Mouse (Mus musculus) liver, embryonic 12.5 days (tissue): Measurements from ENCODE around the gene Ano10. TPM values are rescaled to one million over a fixed set of nuclear protein-coding genes. Genes with fewer than 3 reads are reported as not detected.

Source experiments
- ATAC-seq: fragments of 200-750 bp; cut with Nextera tagmentation; 2 replicates; pipeline ENCODE4 v1.8.0; 2017; ENCODE audit warnings: moderate number of reproducible peaks, mild to moderate bottlenecking, moderate library complexity
- H3K27ac ChIP-seq: fragments of 300-500 bp; sonication (generic); 2 replicates; pipeline ENCODE4 v1.5.1; 2016; ENCODE audit warnings: mild to moderate bottlenecking
- H3K27me3 ChIP-seq: fragments of 300-500 bp; sonication (generic); replicated peaks from 2 replicates; pipeline ENCODE4 v1.6.1; 2016; ENCODE audit warnings: mild to moderate bottlenecking, moderate library complexity
- H3K36me3 ChIP-seq: fragments of 300-500 bp; sonication (generic); 2 replicates; pipeline ENCODE4 v1.6.1; 2016; ENCODE audit warnings: mild to moderate bottlenecking, moderate library complexity
- H3K4me1 ChIP-seq: fragments of 300-500 bp; sonication (generic); 2 replicates; pipeline ENCODE4 v1.6.1; 2016
- H3K4me2 ChIP-seq: fragments of 300-500 bp; sonication (generic); 2 replicates; pipeline ENCODE4 v1.6.1; 2016; ENCODE audit warnings: mild to moderate bottlenecking, moderate library complexity
- H3K4me3 ChIP-seq: fragments of 300-500 bp; sonication (generic); 2 replicates; pipeline ENCODE4 v1.5.1; 2016; ENCODE audit warnings: mild to moderate bottlenecking, moderate library complexity
- H3K9ac ChIP-seq: fragments of 300-500 bp; sonication (generic); 2 replicates; pipeline ENCODE4 v1.6.1; 2016; ENCODE audit warnings: mild to moderate bottlenecking, moderate library complexity
- H3K9me3 ChIP-seq: fragments of 300-500 bp; sonication (generic); replicated peaks from 2 replicates; pipeline ENCODE4 v1.6.1; 2016; ENCODE audit warnings: mild to moderate bottlenecking, moderate library complexity
- WGBS: fragments of 180-500 bp; shearing (Covaris S2); methylation state at CpG from one replicate; pipeline ENCODE4 v1.1.7; 2016; ENCODE audit not compliant: insufficient replicate concordance; 5-methylcytosine and 5-hydroxymethylcytosine counted together
- polyA plus RNA-seq: library from polyadenylated mRNA; unstranded; fragments of >200 nt; fragmentation: Nextera tagmentation; extraction: Ambion mirVana; gene quantifications from 2 replicates; pipeline ENCODE4 v1.2.1, GENCODE M21; 2016

The Ano10 gene
- polyA plus RNA-seq, 1 experiment from 2014 or later = 10.9 TPM

DNA sequence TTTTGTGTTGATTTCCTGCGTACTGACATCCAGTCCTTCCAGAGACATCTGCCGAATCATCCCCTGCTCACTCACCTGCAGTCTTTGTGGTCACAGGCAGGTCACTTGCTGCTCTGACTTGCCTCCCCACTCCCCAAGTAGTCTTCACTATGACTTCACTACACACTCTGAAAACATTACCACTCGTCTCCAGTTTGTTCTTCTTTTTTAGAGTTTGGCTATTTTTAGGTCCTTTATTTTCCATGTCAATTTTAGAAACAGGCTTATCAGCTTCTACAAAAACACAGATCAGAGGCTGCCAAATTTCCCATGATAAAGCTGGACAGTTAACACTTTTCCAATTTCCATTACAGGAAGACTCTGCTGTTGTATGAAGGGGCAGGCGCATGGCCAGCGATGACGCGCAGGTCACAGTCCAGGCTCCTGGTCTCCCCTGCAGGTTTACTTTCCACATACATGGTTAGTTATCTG lies 106.7 kb downstream of the Ano10 start:
- Histone ChIP-seq H3K4me2 (no peak overlapping the region), H3K36me3 (no peaks in the 10 kb centered on the region), H3K27ac (no peak overlapping the region), H3K9me3 (no peaks in the 10 kb centered on the region), H3K4me1 (0 out of 2 replicates have a peak, but pooled peaks cover 12% of the 10 kb centered on the region), H3K4me3 (no peak overlapping the region), H3K9ac (no peak overlapping the region), H3K27me3 (0 out of 2 replicates have a peak, but pooled peaks cover 2% of the 10 kb centered on the region)
- no peak for ATAC-seq
- WGBS = 64% methylated on average over 7 of the region's 7 CpGs

DNA sequence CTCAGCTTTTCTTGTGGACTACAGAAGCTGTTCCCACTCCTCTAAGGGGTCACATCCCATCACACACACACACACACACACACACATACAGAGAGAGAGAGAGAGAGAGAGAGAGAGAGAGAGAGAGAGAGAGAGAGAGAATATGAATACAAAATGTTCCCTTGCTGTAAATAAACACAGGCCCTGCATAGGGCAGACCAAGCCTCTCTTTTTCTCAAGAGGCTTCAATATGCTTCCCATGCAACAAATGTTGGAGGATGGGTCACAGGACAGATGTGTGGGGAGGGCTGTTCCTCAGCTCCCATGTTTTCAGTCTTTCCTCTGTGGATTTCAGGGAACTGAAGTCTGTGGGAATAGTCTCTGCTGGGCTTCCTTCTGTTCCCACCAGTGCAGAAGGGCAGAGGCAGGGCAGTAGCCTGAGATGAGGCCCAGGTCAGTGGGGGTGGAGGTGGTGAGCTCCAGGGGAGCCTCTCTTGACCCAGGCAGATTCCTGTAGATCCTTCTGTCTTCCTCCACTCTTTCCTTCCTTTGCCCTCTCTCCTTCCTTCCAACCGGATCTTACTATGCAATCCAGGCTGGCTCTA lies 107.5 kb downstream of the Ano10 start:
- no peak for ATAC-seq
- H3K4me1 ChIP-seq = 0 out of 2 replicates have a peak, but pooled peaks cover 12% of the 10 kb centered on the region
- H3K4me3 ChIP-seq = no peak overlapping the region
- H3K36me3 ChIP-seq = no peaks in the 10 kb centered on the region
- 0 out of 2 replicates have a peak, but pooled peaks cover 2% of the 10 kb centered on the region for H3K27me3 ChIP-seq
- H3K9ac ChIP-seq = no peak overlapping the region
- H3K27ac ChIP-seq = no peak overlapping the region
- no peaks in the 10 kb centered on the region for H3K9me3 ChIP-seq
- no peak overlapping the region for H3K4me2 ChIP-seq
- WGBS = 43% methylated on average over 1 of the region's 1 CpGs

DNA sequence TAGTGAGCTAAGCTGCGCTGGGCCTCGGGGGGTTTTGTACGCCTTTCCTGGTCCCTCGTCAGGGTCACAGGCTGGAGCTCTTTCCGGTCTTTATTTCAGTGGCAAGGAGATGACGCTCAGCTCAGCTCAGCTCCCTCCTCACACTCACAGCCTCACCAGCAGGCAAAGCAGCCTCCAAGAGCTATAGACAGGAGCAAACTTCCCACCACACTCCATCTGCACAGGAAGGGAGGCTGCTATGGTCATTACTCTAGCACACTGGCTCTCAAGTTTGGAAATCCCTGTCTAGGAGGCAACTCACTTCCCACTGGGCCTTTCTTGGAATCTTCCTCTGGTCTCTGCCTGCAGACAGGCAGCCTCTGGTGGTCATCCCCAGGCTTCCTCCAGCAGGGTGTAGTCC lies 108.3 kb downstream of the Ano10 start:
- Histone ChIP-seq H3K4me2 (no peak overlapping the region), H3K4me1 (0 out of 2 replicates have a peak, but pooled peaks cover 12% of the 10 kb centered on the region), H3K27me3 (0 out of 2 replicates have a peak, but pooled peaks cover 2% of the 10 kb centered on the region), H3K4me3 (no peak overlapping the region), H3K36me3 (no peaks in the 10 kb centered on the region), H3K27ac (no peak overlapping the region), H3K9ac (no peak overlapping the region), H3K9me3 (no peaks in the 10 kb centered on the region)
- ATAC-seq = no peak
- WGBS = 78% methylated on average over 6 of the region's 6 CpGs

DNA sequence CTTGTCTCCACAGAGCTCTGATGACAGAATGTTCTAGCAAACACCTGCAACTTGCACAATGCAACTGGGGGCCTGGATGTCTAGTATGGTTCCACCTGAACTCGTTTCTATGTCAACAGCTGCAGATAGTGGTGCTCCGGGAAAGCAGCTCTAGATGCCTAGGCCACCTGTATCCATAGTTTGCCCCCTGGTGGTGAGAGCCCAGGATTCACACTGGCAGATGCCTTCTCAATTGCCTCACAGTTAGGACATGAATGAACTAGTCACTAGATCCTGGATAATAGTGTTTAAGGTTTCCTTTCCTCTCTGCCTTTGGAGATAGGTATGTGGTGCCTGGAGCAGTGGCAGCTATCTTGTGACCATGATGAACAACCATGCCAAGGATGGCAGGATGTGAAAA lies 109.2 kb downstream of the Ano10 start:
- Histone ChIP-seq H3K4me2 (no peak overlapping the region), H3K9me3 (no peaks in the 10 kb centered on the region), H3K27me3 (0 out of 2 replicates have a peak, but pooled peaks cover 2% of the 10 kb centered on the region), H3K4me1 (0 out of 2 replicates have a peak, but pooled peaks cover 12% of the 10 kb centered on the region), H3K27ac (no peak overlapping the region), H3K9ac (no peak overlapping the region), H3K4me3 (no peak overlapping the region), H3K36me3 (no peaks in the 10 kb centered on the region)
- no peak for ATAC-seq
- 18% methylated on average over 2 of the region's 2 CpGs for WGBS

DNA sequence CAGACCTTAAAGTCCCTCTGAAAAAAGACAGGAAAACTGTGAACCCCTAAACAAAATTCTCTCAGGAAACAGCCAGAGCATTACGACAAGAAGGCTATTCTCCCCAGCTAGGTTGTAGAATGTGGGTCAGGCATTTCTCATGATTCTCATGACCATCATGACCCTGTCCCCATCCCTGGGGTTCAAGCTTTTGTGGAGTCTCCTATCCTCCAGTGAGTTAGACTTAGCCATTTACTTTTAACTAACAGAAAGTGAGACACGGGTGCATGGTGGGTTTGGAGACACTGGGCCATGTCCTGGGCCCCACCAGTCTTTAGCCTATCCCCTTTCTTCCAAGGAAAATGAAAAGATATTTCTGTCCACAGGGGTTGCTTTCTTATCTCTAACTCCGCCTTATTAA lies 109.9 kb downstream of the Ano10 start:
- Histone ChIP-seq H3K27me3 (0 out of 2 replicates have a peak, but pooled peaks cover 2% of the 10 kb centered on the region), H3K9me3 (no peaks in the 10 kb centered on the region), H3K36me3 (no peaks in the 10 kb centered on the region), H3K27ac (no peak overlapping the region), H3K4me3 (no peak overlapping the region), H3K4me1 (0 out of 2 replicates have a peak, but pooled peaks cover 12% of the 10 kb centered on the region), H3K9ac (no peak overlapping the region), H3K4me2 (no peak overlapping the region)
- ATAC-seq = no peak
- WGBS = 68% methylated on average over 3 of the region's 3 CpGs

DNA sequence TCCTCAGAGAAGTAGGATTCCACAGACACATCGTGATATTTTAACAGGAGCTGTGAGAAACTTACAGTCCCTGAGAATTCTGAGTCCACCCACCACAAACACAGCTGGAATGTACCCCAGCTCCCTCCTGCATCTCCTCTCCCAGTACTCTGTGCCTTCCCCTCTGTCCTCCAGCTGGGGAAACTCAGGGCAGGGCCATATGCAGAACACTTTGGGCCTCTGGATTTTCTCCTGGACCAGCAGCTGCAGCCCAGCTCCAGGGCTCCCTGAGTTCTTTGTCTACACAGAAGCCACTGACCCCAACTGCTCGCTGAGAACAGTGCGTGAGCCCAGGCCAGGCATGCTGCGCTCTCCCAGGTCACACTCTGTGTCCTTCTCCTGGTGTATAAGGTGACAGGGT lies 111.1 kb downstream of the Ano10 start:
- H3K36me3 ChIP-seq = no peaks in the 10 kb centered on the region
- WGBS = 76% methylated on average over 4 of the region's 4 CpGs
- no peak overlapping the region for H3K9ac ChIP-seq
- ATAC-seq = no peak
- no peak overlapping the region for H3K4me2 ChIP-seq
- 0 out of 2 replicates have a peak, but pooled peaks cover 2% of the 10 kb centered on the region for H3K27me3 ChIP-seq
- no peak overlapping the region for H3K4me3 ChIP-seq
- H3K9me3 ChIP-seq = no peaks in the 10 kb centered on the region
- no peak overlapping the region for H3K27ac ChIP-seq
- H3K4me1 ChIP-seq = 0 out of 2 replicates have a peak, but pooled peaks cover 12% of the 10 kb centered on the region

DNA sequence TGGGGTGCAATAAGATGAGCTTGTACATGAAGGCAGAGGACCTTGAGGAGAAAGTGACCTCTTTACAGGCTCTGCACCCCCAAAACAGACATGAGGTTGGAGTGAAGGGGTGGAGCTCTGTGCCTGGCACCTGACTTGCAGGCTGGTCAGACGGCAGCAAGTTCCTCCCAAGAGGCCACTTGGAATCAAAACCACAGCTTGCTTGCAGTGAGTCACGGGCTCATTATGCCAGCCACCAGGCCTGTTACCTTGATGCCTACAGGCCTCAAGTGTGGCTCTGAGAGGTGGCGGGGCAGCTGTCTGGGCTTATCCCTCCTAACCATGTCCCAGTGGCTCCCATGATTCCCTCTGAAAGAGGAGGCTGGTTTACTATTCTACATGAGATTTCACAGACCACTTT lies 114.1 kb downstream of the Ano10 start:
- no peak overlapping the region for H3K9ac ChIP-seq
- no peaks in the 10 kb centered on the region for H3K36me3 ChIP-seq
- 45% methylated on average over 3 of the region's 3 CpGs for WGBS
- H3K4me2 ChIP-seq = no peak overlapping the region
- no peaks in the 10 kb centered on the region for H3K4me1 ChIP-seq
- H3K4me3 ChIP-seq = no peak overlapping the region
- H3K27me3 ChIP-seq = 0 out of 2 replicates have a peak, but pooled peaks cover 2% of the 10 kb centered on the region
- no peak for ATAC-seq
- no peaks in the 10 kb centered on the region for H3K9me3 ChIP-seq
- no peak overlapping the region for H3K27ac ChIP-seq

DNA sequence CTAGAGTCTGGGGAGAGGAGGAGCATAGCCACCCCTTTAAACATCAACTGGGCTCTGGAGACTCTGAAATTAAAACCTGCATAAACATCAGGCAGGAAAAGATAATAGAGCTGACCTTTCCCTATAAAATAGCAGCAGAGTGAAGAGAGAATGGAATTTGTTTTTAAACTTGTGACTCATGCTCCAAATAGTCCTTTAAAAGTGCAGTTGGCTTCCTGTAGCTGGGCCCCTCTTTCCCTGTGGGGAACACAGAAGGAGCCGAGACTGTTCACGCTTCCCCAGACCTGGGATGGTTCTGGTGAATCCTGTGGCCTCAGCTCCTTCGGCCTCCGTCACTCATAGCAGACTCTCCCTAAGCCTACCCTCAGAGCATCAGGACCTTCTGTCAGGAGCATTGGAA lies 115.8 kb downstream of the Ano10 start:
- Histone ChIP-seq H3K4me1 (no peaks in the 10 kb centered on the region), H3K4me2 (no peak overlapping the region), H3K27me3 (0 out of 2 replicates have a peak, but pooled peaks cover 2% of the 10 kb centered on the region), H3K4me3 (no peak overlapping the region), H3K9ac (no peak overlapping the region), H3K27ac (no peak overlapping the region), H3K36me3 (no peaks in the 10 kb centered on the region), H3K9me3 (no peaks in the 10 kb centered on the region)
- ATAC-seq = no peak
- WGBS = 58% methylated on average over 4 of the region's 4 CpGs

DNA sequence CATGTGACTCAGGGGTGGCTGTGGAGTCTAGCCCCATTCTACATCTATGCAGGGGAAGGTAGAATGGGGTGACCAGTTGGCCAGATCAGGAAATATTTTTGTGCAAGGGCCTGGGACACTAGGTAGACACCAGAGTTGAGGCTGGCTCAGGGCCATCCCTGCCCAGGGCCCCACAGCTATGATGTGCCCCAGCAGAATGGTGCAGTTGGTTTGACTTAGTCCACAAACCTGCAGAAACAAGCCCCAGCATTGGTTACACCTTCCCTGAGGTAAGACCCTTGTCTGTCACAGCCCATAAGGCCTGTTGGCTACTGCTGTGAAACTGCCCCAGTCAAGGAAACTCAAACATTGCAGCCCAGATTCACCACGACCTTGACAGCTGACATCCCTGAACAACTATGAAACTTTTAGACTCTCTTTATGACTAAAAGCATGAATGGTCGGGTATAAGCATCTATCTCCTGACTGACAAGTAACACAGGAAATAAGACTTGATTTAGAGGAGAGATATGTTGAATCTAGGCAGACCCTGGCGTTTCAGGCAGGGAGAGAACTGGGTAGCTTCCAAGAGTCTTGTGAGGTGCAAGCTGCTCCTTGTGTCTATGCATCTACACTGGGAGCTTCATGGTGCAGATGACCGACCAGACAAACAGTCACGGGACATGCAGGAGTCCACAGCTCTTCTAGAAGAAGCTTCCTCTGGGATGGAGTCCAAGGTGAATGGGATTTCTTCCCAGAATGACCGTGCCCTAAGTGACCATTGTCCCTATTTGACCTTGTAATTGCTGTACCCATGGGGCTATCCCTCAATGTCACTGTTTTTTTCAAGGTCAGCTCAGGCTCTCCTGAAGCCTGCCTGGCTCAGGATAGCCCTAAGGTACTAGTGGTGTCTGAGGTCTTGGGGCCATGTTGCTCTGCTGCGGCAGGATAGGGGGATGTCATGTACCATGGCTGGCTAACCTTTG lies 116.7 kb downstream of the Ano10 start:
- 59% methylated on average over 7 of the region's 7 CpGs for WGBS
- no peak overlapping the region for H3K27ac ChIP-seq
- no peaks in the 10 kb centered on the region for H3K4me1 ChIP-seq
- no peak overlapping the region for H3K9ac ChIP-seq
- no peak overlapping the region for H3K4me3 ChIP-seq
- no peak overlapping the region for H3K4me2 ChIP-seq
- H3K27me3 ChIP-seq = no peaks in the 10 kb centered on the region
- no peak for ATAC-seq
- H3K36me3 ChIP-seq = no peaks in the 10 kb centered on the region
- no peaks in the 10 kb centered on the region for H3K9me3 ChIP-seq

DNA sequence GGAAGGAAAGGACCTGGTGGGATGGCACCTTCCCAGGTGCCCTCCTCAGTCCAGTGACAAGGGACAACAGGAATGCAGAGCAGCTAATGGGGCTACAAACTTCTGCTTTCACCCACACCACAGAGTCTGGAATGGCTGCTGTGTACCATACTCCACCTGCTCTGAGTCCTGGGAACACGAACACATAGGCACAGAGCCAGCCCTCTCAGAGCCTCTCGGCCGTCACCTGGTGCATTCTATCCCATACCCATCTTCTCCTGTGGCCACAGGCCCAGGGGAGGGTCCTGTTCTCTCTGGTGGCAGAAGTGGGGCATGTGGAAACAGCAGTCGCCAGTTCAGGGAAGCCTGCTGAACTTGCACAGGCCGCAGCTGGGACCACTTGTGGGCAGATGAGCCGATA lies 119.5 kb downstream of the Ano10 start:
- ATAC-seq = no peak
- Histone ChIP-seq H3K36me3 (peaks cover 3% of the 10 kb centered on the region), H3K27ac (no peak overlapping the region), H3K9me3 (no peaks in the 10 kb centered on the region), H3K9ac (no peak overlapping the region), H3K4me3 (no peak overlapping the region), H3K4me1 (no peaks in the 10 kb centered on the region), H3K4me2 (no peak overlapping the region), H3K27me3 (no peaks in the 10 kb centered on the region)
- 73% methylated on average over 6 of the region's 6 CpGs for WGBS

DNA sequence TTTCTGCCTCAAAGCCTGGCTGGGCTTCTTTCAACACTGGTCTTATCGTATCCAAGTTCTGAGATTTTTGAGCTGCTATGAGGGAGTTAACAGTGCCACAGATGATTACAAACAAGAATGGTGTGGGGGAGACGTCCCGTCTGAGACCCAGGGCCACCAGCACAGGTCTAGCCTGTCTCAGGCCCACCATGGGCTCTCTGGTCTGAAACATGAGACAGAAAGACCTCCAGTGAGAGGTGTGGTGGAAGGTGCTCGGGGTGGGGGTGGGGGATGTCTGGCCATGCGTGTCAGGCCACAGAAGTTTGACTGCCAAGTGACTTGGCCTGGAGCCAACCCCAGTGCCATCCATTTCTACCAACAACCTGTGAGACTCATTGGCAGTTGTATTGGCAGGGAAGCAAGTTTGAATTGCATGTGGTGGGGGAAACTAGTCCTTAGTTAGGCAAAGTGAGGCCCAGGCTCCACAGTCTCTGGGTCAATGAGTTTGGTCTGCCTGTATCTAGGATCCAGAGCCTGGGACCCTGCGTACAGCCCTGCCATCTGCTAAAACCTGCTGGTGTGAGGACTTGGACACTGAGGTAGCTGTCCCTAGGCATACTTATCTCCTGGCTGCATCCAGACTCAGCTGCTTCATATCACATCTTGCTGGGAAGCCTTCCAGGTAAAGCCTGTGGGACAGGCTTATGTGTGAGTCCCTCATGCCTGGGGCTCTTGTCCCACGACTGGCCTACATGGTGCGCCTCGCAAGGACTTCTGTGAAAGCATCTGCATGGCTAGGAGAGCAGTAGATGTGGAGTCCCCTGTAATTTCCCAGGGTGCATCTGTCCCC lies 120.6 kb downstream of the Ano10 start:
- no peak overlapping the region for H3K4me2 ChIP-seq
- peaks cover 4% of the 10 kb centered on the region for H3K36me3 ChIP-seq
- H3K4me3 ChIP-seq = no peak overlapping the region
- no peaks in the 10 kb centered on the region for H3K27me3 ChIP-seq
- H3K27ac ChIP-seq = no peak overlapping the region
- ATAC-seq = no peak
- WGBS = 73% methylated on average over 9 of the region's 9 CpGs
- H3K9ac ChIP-seq = no peak overlapping the region
- no peaks in the 10 kb centered on the region for H3K4me1 ChIP-seq
- H3K9me3 ChIP-seq = no peaks in the 10 kb centered on the region
